Mouse (Mus musculus) lung, embryonic 16.5 days (tissue): ENCODE data around the gene Rbbp6. TPM values are rescaled to one million over a fixed set of nuclear protein-coding genes. Genes with fewer than 3 reads are reported as not detected.

ENCODE experiments used
- ATAC-seq: fragments of 200-750 bp; cut with Nextera tagmentation; 2 replicates; pipeline ENCODE4 v1.8.0; 2017; ENCODE audit warnings: low read depth, mild to moderate bottlenecking, moderate library complexity
- H3K27ac ChIP-seq: fragments of 300-500 bp; sonication (generic); 2 replicates; pipeline ENCODE4 v1.5.1; 2014; ENCODE audit warnings: mild to moderate bottlenecking, control low read depth, low read length
- H3K27me3 ChIP-seq: fragments of 300-500 bp; sonication (generic); 2 replicates; pipeline ENCODE4 v1.6.1; 2014; ENCODE audit warnings: low read depth, low read length, mixed read lengths; ENCODE audit not compliant: control insufficient read depth, insufficient read depth
- H3K36me3 ChIP-seq: fragments of 300-500 bp; sonication (generic); 2 replicates; pipeline ENCODE4 v1.6.1; 2014; ENCODE audit warnings: low read length; ENCODE audit not compliant: control insufficient read depth, insufficient read depth
- H3K4me1 ChIP-seq: fragments of 300-500 bp; sonication (generic); replicated peaks from 2 replicates; pipeline ENCODE4 v1.6.1; 2014; ENCODE audit warnings: low read length, mixed read lengths; ENCODE audit not compliant: control insufficient read depth, insufficient read depth
- H3K4me2 ChIP-seq: fragments of 300-500 bp; sonication (generic); 2 replicates; pipeline ENCODE4 v1.6.1; 2014; ENCODE audit warnings: low read depth, low read length, control low read depth
- H3K4me3 ChIP-seq: fragments of 300-500 bp; sonication (generic); 2 replicates; pipeline ENCODE4 v1.5.1; 2014; ENCODE audit warnings: mild to moderate bottlenecking, low read length, control low read depth
- H3K9ac ChIP-seq: fragments of 300-500 bp; sonication (generic); 2 replicates; pipeline ENCODE4 v1.6.1; 2014; ENCODE audit warnings: low read length, control low read depth
- H3K9me3 ChIP-seq: fragments of 300-500 bp; sonication (generic); 2 replicates; pipeline ENCODE4 v1.6.1; 2016; ENCODE audit warnings: low read length; ENCODE audit not compliant: control insufficient read depth
- WGBS: fragments of 180-500 bp; shearing (Covaris S2); extraction: QIAGEN DNeasy Blood & Tissue Kit; methylation state at CpG from one replicate; pipeline ENCODE4 v1.1.7; 2014; 5-methylcytosine and 5-hydroxymethylcytosine counted together
- polyA plus RNA-seq: library from polyadenylated mRNA; unstranded; fragments of >200 nt; fragmentation: Nextera tagmentation; extraction: Ambion mirVana; gene quantifications from 2 replicates; pipeline ENCODE4 v1.2.1, GENCODE M21; 2015

The Rbbp6 gene
- polyA plus RNA-seq, 1 experiment from 2014 or later, result 23.8 TPM

DNA sequence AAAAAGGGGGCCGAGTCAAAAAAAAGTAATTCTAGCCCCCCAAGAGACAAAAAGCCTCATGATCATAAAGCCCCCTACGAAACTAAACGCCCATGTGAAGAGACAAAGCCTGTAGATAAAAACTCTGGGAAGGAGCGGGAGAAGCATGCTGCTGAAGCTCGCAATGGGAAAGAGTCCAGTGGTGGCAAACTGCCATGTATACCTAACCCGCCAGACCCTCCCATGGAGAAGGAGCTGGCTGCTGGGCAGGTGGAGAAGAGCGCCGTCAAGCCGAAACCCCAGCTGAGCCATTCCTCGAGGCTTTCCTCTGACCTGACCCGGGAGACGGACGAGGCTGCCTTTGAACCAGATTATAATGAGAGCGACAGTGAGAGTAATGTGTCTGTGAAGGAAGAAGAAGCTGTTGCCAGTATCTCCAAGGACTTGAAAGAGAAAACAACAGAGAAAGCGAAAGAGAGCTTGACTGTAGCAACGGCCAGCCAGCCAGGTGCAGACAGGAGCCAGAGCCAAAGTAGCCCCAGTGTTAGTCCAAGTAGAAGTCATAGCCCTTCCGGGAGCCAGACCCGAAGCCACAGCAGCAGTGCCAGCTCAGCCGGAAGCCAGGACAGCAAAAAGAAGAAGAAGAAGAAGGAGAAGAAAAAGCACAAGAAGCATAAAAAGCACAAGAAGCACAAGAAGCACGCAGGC lies 36.0 kb downstream of the Rbbp6 start:
- Histone ChIP-seq H3K4me2 (no peak overlapping the region), H3K9ac (no peak overlapping the region), H3K9me3 (no peaks in the 10 kb centered on the region), H3K27me3 (no peaks in the 10 kb centered on the region), H3K4me1 (no peaks in the 10 kb centered on the region), H3K36me3 (peaks cover 61% of the 10 kb centered on the region), H3K4me3 (no peak overlapping the region), H3K27ac (no peak overlapping the region)
- 77% methylated on average over 20 of the region's 20 CpGs for WGBS
- ATAC-seq, result no peak

DNA sequence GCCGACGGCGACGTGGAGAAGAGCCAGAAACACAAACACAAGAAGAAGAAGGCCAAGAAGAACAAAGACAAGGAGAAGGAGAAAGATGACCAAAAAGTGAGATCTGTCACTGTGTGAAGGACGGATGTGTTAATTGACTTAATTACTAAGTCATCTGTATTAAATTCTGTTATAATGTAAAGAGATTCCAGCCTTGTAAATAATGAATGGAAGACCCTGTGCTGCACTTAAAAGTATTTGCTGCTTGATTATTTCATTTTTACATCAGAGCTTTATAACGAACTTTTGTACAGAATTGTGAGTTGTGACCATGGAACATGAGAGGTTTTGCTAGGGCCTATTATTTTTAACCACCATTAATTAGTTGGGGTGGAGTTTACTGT lies 36.5 kb downstream of the Rbbp6 start:
- Histone ChIP-seq H3K9ac (no peak overlapping the region), H3K36me3 (peaks cover 58% of the 10 kb centered on the region), H3K27me3 (no peaks in the 10 kb centered on the region), H3K27ac (no peak overlapping the region), H3K4me2 (no peak overlapping the region), H3K9me3 (no peaks in the 10 kb centered on the region), H3K4me1 (no peaks in the 10 kb centered on the region), H3K4me3 (no peak overlapping the region)
- WGBS, result 90% methylated on average over 6 of the region's 6 CpGs
- no peak for ATAC-seq

DNA sequence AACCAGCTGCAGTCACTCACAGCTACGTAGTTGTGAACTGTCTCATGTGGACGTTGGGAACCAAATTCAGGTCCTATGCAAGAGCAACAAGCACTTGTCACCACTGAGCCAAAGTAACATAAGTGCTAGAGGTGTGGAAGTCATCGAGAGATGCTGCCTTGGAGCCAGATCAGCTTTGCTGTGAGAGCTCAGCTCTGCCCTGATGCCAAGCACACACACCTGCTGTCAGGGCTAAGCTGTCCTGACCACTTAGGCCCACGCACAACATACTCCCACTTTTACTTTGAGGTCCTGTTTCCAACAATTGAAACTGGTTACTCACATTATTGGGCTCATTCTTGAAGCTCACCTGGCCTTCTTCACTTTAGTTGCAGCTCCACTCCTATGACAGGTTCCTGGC lies 37.7 kb downstream of the Rbbp6 start:
- H3K36me3 ChIP-seq, result peaks cover 55% of the 10 kb centered on the region
- WGBS, result 79% methylated on average over 4 of the region's 4 CpGs
- ATAC-seq, result no peak

DNA sequence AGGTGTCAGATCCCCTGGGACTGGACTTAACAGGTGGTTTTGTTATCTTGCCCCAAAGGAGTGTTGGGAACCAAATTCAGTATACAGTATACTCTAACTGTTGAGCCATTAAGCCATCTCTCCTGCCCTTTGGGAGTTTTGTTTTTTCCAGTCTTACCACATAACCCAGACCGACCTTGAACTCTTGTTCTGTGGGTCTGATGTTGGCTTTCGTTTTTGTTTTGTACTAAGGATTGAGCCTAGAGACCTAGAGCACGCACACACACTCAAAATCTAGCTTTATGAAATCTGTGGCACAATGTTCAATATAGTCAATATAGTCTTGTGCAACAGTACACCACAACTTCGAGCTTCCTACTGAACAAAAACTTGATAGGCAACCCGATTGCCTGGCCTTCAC lies 39.0 kb downstream of the Rbbp6 start:
- no peak overlapping the region for H3K9ac ChIP-seq
- ATAC-seq, result no peak
- H3K4me3 ChIP-seq, result no peak overlapping the region
- no peak overlapping the region for H3K4me2 ChIP-seq
- WGBS, result 94% methylated on average over 5 of the region's 5 CpGs
- H3K4me1 ChIP-seq, result no peaks in the 10 kb centered on the region
- no peaks in the 10 kb centered on the region for H3K9me3 ChIP-seq
- no peak overlapping the region for H3K27ac ChIP-seq
- peaks cover 45% of the 10 kb centered on the region for H3K36me3 ChIP-seq
- no peaks in the 10 kb centered on the region for H3K27me3 ChIP-seq

More for the DNA sequence above, 37.7 kb downstream of the Rbbp6 start:
- Histone ChIP-seq H3K4me1 (no peaks in the 10 kb centered on the region), H3K9me3 (no peaks in the 10 kb centered on the region), H3K27me3 (no peaks in the 10 kb centered on the region), H3K9ac (no peak overlapping the region), H3K27ac (no peak overlapping the region), H3K4me2 (no peak overlapping the region), H3K4me3 (no peak overlapping the region)

GRCm38 (mm10) chr7:123006251-123006650 lies 40.8 kb downstream of the Rbbp6 start:
- 59% methylated on average over 2 of the region's 2 CpGs for WGBS
- Histone ChIP-seq H3K4me1 (no peaks in the 10 kb centered on the region), H3K27ac (no peak overlapping the region), H3K4me2 (no peak overlapping the region), H3K9ac (no peak overlapping the region), H3K27me3 (no peaks in the 10 kb centered on the region), H3K36me3 (peaks cover 31% of the 10 kb centered on the region), H3K9me3 (no peaks in the 10 kb centered on the region), H3K4me3 (no peak overlapping the region)
- ATAC-seq, result no peak

DNA sequence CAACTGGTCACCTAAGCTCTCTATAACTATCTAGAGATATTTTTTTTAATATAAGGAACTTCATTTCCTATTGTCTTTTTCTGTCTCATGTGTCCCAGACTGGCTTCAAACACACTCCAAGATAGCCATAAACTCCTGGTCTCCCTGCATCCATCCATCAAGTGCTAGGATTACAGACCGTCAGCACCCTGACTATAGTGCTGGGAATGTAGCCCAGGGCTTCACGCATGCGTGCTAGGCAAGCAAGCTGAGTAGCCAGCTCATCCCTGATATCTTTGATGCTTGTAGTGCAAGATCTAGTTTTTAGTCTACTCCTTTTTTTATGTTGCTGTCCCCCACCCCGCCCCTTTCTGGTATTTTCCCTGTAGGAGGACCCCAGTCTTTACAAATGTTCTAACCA lies 42.3 kb downstream of the Rbbp6 start:
- Histone ChIP-seq H3K27ac (no peak overlapping the region), H3K9ac (no peak overlapping the region), H3K4me2 (no peak overlapping the region), H3K36me3 (peaks cover 20% of the 10 kb centered on the region), H3K27me3 (no peaks in the 10 kb centered on the region), H3K4me1 (no peaks in the 10 kb centered on the region), H3K9me3 (no peaks in the 10 kb centered on the region), H3K4me3 (no peak overlapping the region)
- ATAC-seq, result no peak
- WGBS, result 60% methylated on average over 4 of the region's 4 CpGs

GRCm38 (mm10) chr7:123013466-123013865 lies 48.0 kb downstream of the Rbbp6 start:
- Histone ChIP-seq H3K27me3 (no peaks in the 10 kb centered on the region), H3K36me3 (no peaks in the 10 kb centered on the region), H3K4me3 (no peak overlapping the region), H3K4me1 (no peaks in the 10 kb centered on the region), H3K9me3 (no peaks in the 10 kb centered on the region), H3K27ac (no peak overlapping the region), H3K4me2 (no peak overlapping the region), H3K9ac (no peak overlapping the region)
- no peak for ATAC-seq
- 70% methylated on average over 5 of the region's 5 CpGs for WGBS

DNA sequence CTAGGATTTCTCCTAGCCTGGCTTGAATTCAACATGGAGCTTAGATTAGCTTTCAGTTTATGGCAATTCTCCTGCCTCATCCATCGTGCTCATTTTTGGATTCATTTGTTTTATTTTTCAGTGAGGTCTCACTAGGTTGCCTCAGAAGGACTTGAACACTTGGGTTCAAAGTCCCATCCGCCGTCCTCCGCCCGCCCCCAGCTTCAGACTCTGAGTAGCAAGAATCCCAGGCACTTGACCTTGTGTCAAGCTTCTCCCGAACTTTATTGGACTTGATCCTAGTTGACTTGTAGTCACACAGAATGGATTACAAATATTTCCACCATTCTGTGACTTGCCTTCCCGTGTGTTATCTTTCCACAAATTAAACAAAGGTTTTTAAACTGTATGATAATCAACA lies 49.2 kb downstream of the Rbbp6 start:
- ATAC-seq, result no peak
- H3K9ac ChIP-seq, result no peak overlapping the region
- 47% methylated on average over 7 of the region's 7 CpGs for WGBS

DNA sequence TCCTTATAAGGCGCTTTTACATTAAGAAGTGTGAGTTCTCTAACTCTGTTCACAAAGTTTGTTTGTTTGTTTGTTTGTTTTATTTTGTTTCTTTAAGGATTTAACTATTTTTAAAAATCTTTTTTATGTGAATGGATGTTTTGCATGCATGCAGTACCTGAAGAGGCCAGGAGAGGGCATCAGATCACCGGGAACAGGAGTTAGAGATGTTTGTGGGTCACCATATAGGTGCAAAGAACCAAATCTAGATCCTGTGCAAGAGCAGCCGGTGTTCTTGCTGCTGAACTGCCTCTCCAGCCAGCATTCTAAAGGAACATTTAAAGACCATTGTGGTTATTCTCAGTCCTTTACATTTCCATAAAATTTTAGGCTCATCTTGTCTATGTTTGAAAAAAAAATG lies 52.1 kb downstream of the Rbbp6 start:
- no peak overlapping the region for H3K9ac ChIP-seq
- H3K4me3 ChIP-seq, result no peak overlapping the region
- no peak for ATAC-seq
- H3K36me3 ChIP-seq, result no peaks in the 10 kb centered on the region
- no peaks in the 10 kb centered on the region for H3K4me1 ChIP-seq
- H3K27ac ChIP-seq, result no peak overlapping the region
- no peaks in the 10 kb centered on the region for H3K9me3 ChIP-seq
- 17% methylated on average over 3 of the region's 3 CpGs for WGBS
- H3K4me2 ChIP-seq, result no peak overlapping the region
- no peaks in the 10 kb centered on the region for H3K27me3 ChIP-seq

More for the DNA sequence above, 49.2 kb downstream of the Rbbp6 start:
- Histone ChIP-seq H3K27me3 (no peaks in the 10 kb centered on the region), H3K27ac (no peak overlapping the region), H3K4me3 (no peak overlapping the region), H3K36me3 (no peaks in the 10 kb centered on the region), H3K4me1 (no peaks in the 10 kb centered on the region), H3K9me3 (no peaks in the 10 kb centered on the region), H3K4me2 (no peak overlapping the region)

GRCm38 (mm10) chr7:123025123-123025522 lies 59.6 kb downstream of the Rbbp6 start:
- H3K27me3 ChIP-seq, result no peaks in the 10 kb centered on the region

More at GRCm38 (mm10) chr7:123025123-123025522, 59.6 kb downstream of the Rbbp6 start:
- Histone ChIP-seq H3K9me3 (no peaks in the 10 kb centered on the region), H3K9ac (no peak overlapping the region), H3K4me3 (no peak overlapping the region), H3K4me2 (no peak overlapping the region), H3K4me1 (no peaks in the 10 kb centered on the region), H3K36me3 (no peaks in the 10 kb centered on the region), H3K27ac (no peak overlapping the region)
- 55% methylated on average over 9 of the region's 9 CpGs for WGBS
- no peak for ATAC-seq
